Mouse (Mus musculus) activated CD4-positive, CD25-positive, alpha-beta regulatory T cell, adult 9 weeks (primary cell): ENCODE data around the gene 4933402N03Rik. TPM values are rescaled to one million over a fixed set of nuclear protein-coding genes. Genes with fewer than 3 reads are reported as not detected.

Experiments
- polyA plus RNA-seq: library from polyadenylated mRNA; unstranded; fragments of 100-300 nt; shearing (Covaris generic); gene quantifications from one replicate; pipeline ENCODE4 v1.2.1, GENCODE M21; 2017

The 4933402N03Rik gene
- polyA plus RNA-seq, result not detected

GRCm38 (mm10) chr7:131146214-131146613, at the start of gene 4933402N03Rik:
Gene 4933402N03Rik (minus strand): TSS chr7:131146314.

GRCm38 (mm10) chr7:131174121-131174520, 28.0 kb upstream of the 4933402N03Rik start, which contains the start of gene 5430419D17Rik:
Gene 5430419D17Rik (plus strand): TSS chr7:131174402.

Other genes starting within 250 kb of the 4933402N03Rik start
- not detected for gene Htra1, start 210.2 kb downstream of the 4933402N03Rik start, polyA plus RNA-seq
- not detected for gene Dmbt1, start 114.3 kb downstream of the 4933402N03Rik start, polyA plus RNA-seq
- not detected for gene 5430419D17Rik, start 28.1 kb upstream of the 4933402N03Rik start, polyA plus RNA-seq
- gene Cuzd1, start 176.0 kb upstream of the 4933402N03Rik start, polyA plus RNA-seq, result not detected
- not detected for gene Fam24b, start 183.2 kb upstream of the 4933402N03Rik start, polyA plus RNA-seq
- gene Fam24a, start 187.6 kb upstream of the 4933402N03Rik start, polyA plus RNA-seq, result not detected
- 20.9 TPM for gene 2310057M21Rik, start 216.4 kb upstream of the 4933402N03Rik start, polyA plus RNA-seq
- gene Pstk, start 224.8 kb upstream of the 4933402N03Rik start, polyA plus RNA-seq, result 48.7 TPM